Mouse (Mus musculus) embryonic facial prominence, embryonic 11.5 days (tissue): ENCODE results near the gene Lcn8. TPM values are rescaled to one million over a fixed set of nuclear protein-coding genes. Genes with fewer than 3 reads are reported as not detected.

ENCODE experiments used
- ATAC-seq: fragments of 200-750 bp; cut with Nextera tagmentation; replicated peaks from 2 replicates; pipeline ENCODE4 v1.8.0; 2017; ENCODE audit warnings: low read depth; ENCODE audit not compliant: insufficient number of reproducible peaks, low FRiP score, low TSS enrichment
- DNase-seq: peaks from one replicate; pipeline ENCODE4 v3.0.0-alpha.2; 2015; ENCODE audit warnings: low spot score
- H3K27ac ChIP-seq: fragments of 300-500 bp; sonication (generic); replicated peaks from 2 replicates; pipeline ENCODE4 v1.5.1; 2014; ENCODE audit warnings: mild to moderate bottlenecking, low read depth, low read length, control low read depth
- H3K27me3 ChIP-seq: fragments of 300-500 bp; sonication (generic); 2 replicates; pipeline ENCODE4 v1.6.1; 2014; ENCODE audit warnings: mild to moderate bottlenecking, low read length, moderate library complexity, mixed read lengths; ENCODE audit not compliant: control insufficient read depth, insufficient read depth
- H3K36me3 ChIP-seq: fragments of 300-500 bp; sonication (generic); replicated peaks from 2 replicates; pipeline ENCODE4 v1.6.1; 2014; ENCODE audit warnings: low read depth, mild to moderate bottlenecking, low read length, moderate library complexity, mixed read lengths; ENCODE audit not compliant: control insufficient read depth, insufficient read depth
- H3K4me1 ChIP-seq: fragments of 300-500 bp; sonication (generic); 2 replicates; pipeline ENCODE4 v1.6.1; 2014; ENCODE audit warnings: low read length, mixed read lengths; ENCODE audit not compliant: control insufficient read depth, insufficient read depth
- H3K4me2 ChIP-seq: fragments of 300-500 bp; sonication (generic); 2 replicates; pipeline ENCODE4 v1.6.1; 2014; ENCODE audit warnings: low read depth, mild to moderate bottlenecking, control low read depth, low read length, moderate library complexity
- H3K4me3 ChIP-seq: fragments of 300-500 bp; sonication (generic); 2 replicates; pipeline ENCODE4 v1.5.1; 2014; ENCODE audit warnings: low read depth, low read length, control low read depth
- H3K9ac ChIP-seq: fragments of 300-500 bp; sonication (generic); replicated peaks from 2 replicates; pipeline ENCODE4 v1.6.1; 2014; ENCODE audit warnings: mild to moderate bottlenecking, control low read depth, low read length
- H3K9me3 ChIP-seq: fragments of 300-500 bp; sonication (generic); replicated peaks from 2 replicates; pipeline ENCODE4 v1.6.1; 2016; ENCODE audit warnings: mild to moderate bottlenecking, low read length, inconsistent platforms, mixed read lengths; ENCODE audit not compliant: control insufficient read depth
- WGBS: fragments of 180-500 bp; shearing (Covaris S2); extraction: QIAGEN DNeasy Blood & Tissue Kit; methylation state at CpG from one replicate; pipeline ENCODE4 v1.1.7; 2014; 5-methylcytosine and 5-hydroxymethylcytosine counted together
- polyA plus RNA-seq: library from polyadenylated mRNA; unstranded; fragments of >200 nt; fragmentation: Nextera tagmentation; extraction: Ambion mirVana; gene quantifications from 2 replicates; pipeline ENCODE4 v1.2.1, GENCODE M21; 2014

Lcn8 gene
- polyA plus RNA-seq, 1 experiment from 2014 or later: not detected

DNA sequence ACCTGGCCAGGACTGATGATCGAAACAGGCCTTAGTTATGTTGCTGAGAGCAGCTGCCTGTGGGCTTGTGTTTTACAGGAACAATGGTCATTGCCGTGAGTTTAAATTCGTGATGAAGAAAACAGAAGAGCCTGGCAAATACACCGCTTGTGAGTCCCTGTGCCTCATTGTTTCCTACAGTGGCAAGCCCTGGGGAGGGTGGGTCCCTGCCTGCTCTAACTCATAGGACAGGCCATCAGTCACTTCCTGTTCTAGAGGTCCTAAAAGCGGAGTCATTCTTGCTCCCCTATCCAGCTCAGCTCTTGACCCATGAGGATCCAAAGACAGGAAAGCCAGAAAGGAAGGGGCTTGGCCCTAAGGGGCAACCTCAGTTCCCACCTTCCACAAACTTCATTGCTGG is 48.1 kb downstream of the Lcn8 start:
- H3K4me2 ChIP-seq: no peak overlapping the region
- no peaks in the 10 kb centered on the region for H3K27me3 ChIP-seq
- H3K4me3 ChIP-seq: no peak overlapping the region
- ATAC-seq: no peak
- H3K27ac ChIP-seq: no peak overlapping the region
- H3K36me3 ChIP-seq: no peaks in the 10 kb centered on the region
- 81% methylated on average over 5 of the region's 5 CpGs for WGBS
- H3K9ac ChIP-seq: no peak overlapping the region
- no peaks in the 10 kb centered on the region for H3K9me3 ChIP-seq
- no peak for DNase-seq
- no peaks in the 10 kb centered on the region for H3K4me1 ChIP-seq

DNA sequence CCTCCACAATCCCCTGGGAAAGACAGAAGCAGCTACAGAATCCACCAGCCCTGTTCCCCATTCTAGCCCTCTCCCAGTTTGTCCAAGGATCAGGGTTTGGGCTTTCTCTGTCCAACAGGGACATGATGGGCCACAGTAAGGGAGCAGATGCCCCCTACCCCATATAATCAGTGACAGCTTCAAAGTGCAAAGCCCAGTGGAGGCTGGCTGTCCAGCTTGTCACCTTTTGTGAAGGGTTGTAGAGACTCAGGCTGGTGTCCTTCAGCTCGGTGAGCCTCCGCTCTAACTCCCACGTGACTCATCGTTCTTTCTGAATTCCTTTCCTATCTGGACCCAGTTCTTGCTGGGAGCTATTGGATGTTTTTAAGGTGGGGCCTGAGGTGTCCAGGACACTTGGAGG is 50.8 kb downstream of the Lcn8 start:
- Histone ChIP-seq H3K27ac (no peak overlapping the region), H3K27me3 (no peaks in the 10 kb centered on the region), H3K36me3 (no peaks in the 10 kb centered on the region), H3K9ac (no peak overlapping the region), H3K4me1 (no peaks in the 10 kb centered on the region), H3K4me2 (no peak overlapping the region), H3K9me3 (no peaks in the 10 kb centered on the region), H3K4me3 (no peak overlapping the region)
- no peak for ATAC-seq
- no peak for DNase-seq
- WGBS: 86% methylated on average over 4 of the region's 4 CpGs

Other genes starting within 250 kb of the Lcn8 start
- gene Fut7, start 229.9 kb upstream of the Lcn8 start, polyA plus RNA-seq: not detected in 2 replicates
- 2.2 TPM in 2 replicates for gene Abca2, start 224.4 kb upstream of the Lcn8 start, polyA plus RNA-seq
- gene Clic3, start 196.3 kb upstream of the Lcn8 start, polyA plus RNA-seq: 0.71 TPM in 1 of 2 replicates, not detected in the other
- gene Paxx, start 192.0 kb upstream of the Lcn8 start, polyA plus RNA-seq: 12.4 and 14.3 TPM in 2 replicates
- gene Ptgds, start 183.1 kb upstream of the Lcn8 start, polyA plus RNA-seq: 0.26 and 0.28 TPM in 2 replicates
- gene Lcn12, start 159.2 kb upstream of the Lcn8 start, polyA plus RNA-seq: not detected in 2 replicates
- gene Fbxw5, start 152.4 kb upstream of the Lcn8 start, polyA plus RNA-seq: 51.1 and 56.4 TPM in 2 replicates
- gene C8g, start 151.4 kb upstream of the Lcn8 start, polyA plus RNA-seq: 3.8 and 4.3 TPM in 2 replicates
- 35.6 and 36.0 TPM in 2 replicates for gene Traf2, start 106.2 kb upstream of the Lcn8 start, polyA plus RNA-seq
- gene Edf1, start 95.3 kb upstream of the Lcn8 start, polyA plus RNA-seq: 336 and 375 TPM in 2 replicates
- 1.2 and 8.5 TPM in 2 replicates for gene Mamdc4, start 78.3 kb upstream of the Lcn8 start, polyA plus RNA-seq
- gene Phpt1, start 77.9 kb upstream of the Lcn8 start, polyA plus RNA-seq: 145 and 157 TPM in 2 replicates
- 0.07 and 0.25 TPM in 2 replicates for gene Ajm1, start 71.4 kb upstream of the Lcn8 start, polyA plus RNA-seq
- 44.3 and 46.0 TPM in 2 replicates for gene Rabl6, start 44.6 kb upstream of the Lcn8 start, polyA plus RNA-seq
- gene Ccdc183, start 35.4 kb upstream of the Lcn8 start, polyA plus RNA-seq: 0.15 and 0.18 TPM in 2 replicates
- 17.5 and 18.7 TPM in 2 replicates for gene Tmem141, start 31.1 kb upstream of the Lcn8 start, polyA plus RNA-seq
- 0.52 and 0.81 TPM in 2 replicates for gene Fcna, start 25.1 kb upstream of the Lcn8 start, polyA plus RNA-seq
- gene Lcn5, start 4.8 kb downstream of the Lcn8 start, polyA plus RNA-seq: not detected in 2 replicates
- not detected in 2 replicates for gene Lcn6, start 23.7 kb downstream of the Lcn8 start, polyA plus RNA-seq
- gene Lcn10, start 29.6 kb downstream of the Lcn8 start, polyA plus RNA-seq: not detected in 2 replicates
- not detected in 2 replicates for gene Obp2a, start 46.9 kb downstream of the Lcn8 start, polyA plus RNA-seq
- gene Bmyc, start 53.6 kb downstream of the Lcn8 start, polyA plus RNA-seq: 66.2 and 72.5 TPM in 2 replicates
- not detected in 2 replicates for gene Obp2b, start 83.9 kb downstream of the Lcn8 start, polyA plus RNA-seq
- not detected in 2 replicates for gene Lcn3, start 112.4 kb downstream of the Lcn8 start, polyA plus RNA-seq
- gene Lcn11, start 123.9 kb downstream of the Lcn8 start, polyA plus RNA-seq: not detected in 2 replicates
- not detected in 2 replicates for gene Gm13539, start 129.1 kb downstream of the Lcn8 start, polyA plus RNA-seq
- not detected in 2 replicates for gene Glt6d1, start 162.7 kb downstream of the Lcn8 start, polyA plus RNA-seq
- not detected in 2 replicates for gene Lcn9, start 170.0 kb downstream of the Lcn8 start, polyA plus RNA-seq
- gene Sohlh1, start 194.1 kb downstream of the Lcn8 start, polyA plus RNA-seq: not detected in 2 replicates
- 0.10 and 0.28 TPM in 2 replicates for gene Kcnt1, start 210.6 kb downstream of the Lcn8 start, polyA plus RNA-seq